Mouse (Mus musculus): ENCODE data around the gene Pofut2.

GRCm38 (mm10) chr10:77214586-77214985 is 44.4 kb upstream of the Pofut2 start:
- TF ChIP-seq POLR2A (IDR thresholded peaks at IDR 0.05; ENCODE audit: borderline replicate concordance, control insufficient read depth, low read depth, low read length) (no peak), CTCF (IDR thresholded peaks at IDR 0.05; ENCODE audit: control insufficient read depth, insufficient read depth, low read length) (no peak)

Data from bone marrow, adult 2 months (tissue).